Mouse (Mus musculus) liver, postnatal 0 days (tissue): ENCODE measurements around the gene D430041D05Rik. TPM values are rescaled to one million over a fixed set of nuclear protein-coding genes. Genes with fewer than 3 reads are reported as not detected.
A peak's percentile ranks its signal among the peaks of the same experiment; 100 is the strongest.
"Not testable (repeated sequence)": the region's sequence is repeated elsewhere in the genome, so short reads cannot be mapped to it uniquely, and the experiment has no call there.

ENCODE experiments used
- ATAC-seq: fragments of 200-750 bp; cut with Nextera tagmentation; 2 replicates; pipeline ENCODE4 v1.8.0; 2017; ENCODE audit warnings: mild to moderate bottlenecking, moderate library complexity
- DNase-seq: peaks from one replicate; pipeline ENCODE4 v3.0.0-alpha.2; 2016
- H3K27ac ChIP-seq: fragments of 300-500 bp; sonication (generic); 2 replicates; pipeline ENCODE4 v1.5.1; 2014; ENCODE audit warnings: antibody characterized with exemption, moderate library complexity, mild to moderate bottlenecking, low read depth
- H3K27me3 ChIP-seq: fragments of 300-500 bp; sonication (generic); 2 replicates; pipeline ENCODE4 v1.6.1; 2014; ENCODE audit warnings: low read length, control low read depth, mixed read lengths; ENCODE audit not compliant: insufficient read depth
- H3K36me3 ChIP-seq: fragments of 300-500 bp; sonication (generic); replicated peaks from 2 replicates; pipeline ENCODE4 v1.6.1; 2014; ENCODE audit warnings: mild to moderate bottlenecking, control low read depth, low read length, moderate library complexity, mixed read lengths; ENCODE audit not compliant: insufficient read depth
- H3K4me1 ChIP-seq: fragments of 300-500 bp; sonication (generic); 2 replicates; pipeline ENCODE4 v1.6.1; 2014; ENCODE audit warnings: antibody characterized with exemption, mild to moderate bottlenecking, control low read depth; ENCODE audit not compliant: insufficient read depth
- H3K4me2 ChIP-seq: fragments of 300-500 bp; sonication (generic); 2 replicates; pipeline ENCODE4 v1.6.1; 2014; ENCODE audit warnings: low read depth, mild to moderate bottlenecking, low read length, moderate library complexity, mixed read lengths
- H3K4me3 ChIP-seq: fragments of 300-500 bp; sonication (generic); 2 replicates; pipeline ENCODE4 v1.5.1; 2014; ENCODE audit warnings: low read depth, low read length
- H3K9ac ChIP-seq: fragments of 300-500 bp; sonication (generic); replicated peaks from 2 replicates; pipeline ENCODE4 v1.6.1; 2014; ENCODE audit warnings: mild to moderate bottlenecking, moderate library complexity
- H3K9me3 ChIP-seq: fragments of 300-500 bp; sonication (generic); 2 replicates; pipeline ENCODE4 v1.6.1; 2016; ENCODE audit warnings: mild to moderate bottlenecking, control low read depth, low read length, mixed read lengths
- CTCF ChIP-seq: sonication (generic); IDR thresholded peaks from 2 replicates; pipeline ENCODE4 v1.5.1; 2016; ENCODE audit warnings: antibody characterized with exemption, low read depth
- EP300 ChIP-seq: IDR thresholded peaks from 2 replicates; pipeline ENCODE4 v1.6.1; 2016; ENCODE audit warnings: antibody characterized with exemption, low read depth, mild to moderate bottlenecking
- WGBS: fragments of 180-500 bp; shearing (Covaris S2); extraction: QIAGEN DNeasy Blood & Tissue Kit; methylation state at CpG from one replicate; pipeline ENCODE4 v1.1.7; 2014; ENCODE audit not compliant: insufficient replicate concordance; 5-methylcytosine and 5-hydroxymethylcytosine counted together
- polyA plus RNA-seq: library from polyadenylated mRNA; unstranded; fragments of >200 nt; fragmentation: Nextera tagmentation; extraction: Ambion mirVana; gene quantifications from 2 replicates; pipeline ENCODE4 v1.2.1, GENCODE M21; 2015

D430041D05Rik gene
- polyA plus RNA-seq, 1 experiment from 2014 or later, result 0.05 TPM

GRCm38 (mm10) chr2:104121681-104122504 is 288.9 kb downstream of the D430041D05Rik start:
- peak overlapping the region; percentile 97 for H3K27ac ChIP-seq
- ATAC-seq (peak; percentile 69), DNase-seq (peak; percentile 48)
- peak overlapping the region; percentile 99 for H3K4me2 ChIP-seq
- 48% methylated on average over 8 of the region's 8 CpGs for WGBS
- TF ChIP-seq EP300 (peak; percentile 100), CTCF (no peak)
- peak overlapping the region; percentile 93 for H3K4me3 ChIP-seq
- H3K27me3 ChIP-seq, result 0 out of 2 replicates have a peak, but pooled peaks cover 3% of the 10 kb centered on the region
- H3K9ac ChIP-seq, result peak overlapping the region; percentile 98
- no peaks in the 10 kb centered on the region for H3K9me3 ChIP-seq
- peaks cover 25% of the 10 kb centered on the region for H3K4me1 ChIP-seq
- H3K36me3 ChIP-seq, result peaks cover 4% of the 10 kb centered on the region; the same call in 1 of the 2 replicates

DNA sequence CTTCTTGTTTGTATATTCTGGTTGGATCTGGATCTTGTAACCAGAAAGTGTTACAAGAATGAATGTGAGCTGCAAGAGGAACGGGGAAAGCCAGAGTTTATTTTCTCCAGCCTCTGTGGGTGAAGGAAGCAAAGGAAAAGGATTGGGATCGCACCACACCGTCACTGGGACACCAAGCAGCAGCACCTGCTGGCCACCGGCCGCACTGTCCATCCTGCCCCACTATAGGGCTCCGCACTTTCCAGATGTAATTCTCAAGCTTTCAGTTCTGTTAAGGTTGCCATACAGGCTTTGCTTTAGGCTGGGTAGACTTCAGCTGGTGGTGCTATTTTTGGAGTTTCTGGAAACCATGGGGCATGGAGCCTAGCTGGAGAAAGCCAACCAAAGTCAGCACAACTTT is 290.5 kb downstream of the D430041D05Rik start:
- ATAC-seq, result no peak
- Histone ChIP-seq H3K27me3 (no peaks in the 10 kb centered on the region), H3K36me3 (peaks cover 4% of the 10 kb centered on the region; the same call in 1 of the 2 replicates), H3K9ac (no peak overlapping the region), H3K9me3 (no peaks in the 10 kb centered on the region), H3K4me1 (peaks cover 25% of the 10 kb centered on the region), H3K27ac (peak overlapping the region; percentile 97; the same call in 1 of the 2 replicates), H3K4me3 (no peak overlapping the region), H3K4me2 (no peak overlapping the region)
- TF ChIP-seq EP300 (no peak), CTCF (peak; percentile 45)
- 72% methylated on average over 6 of the region's 6 CpGs for WGBS
- peak; percentile 32 for DNase-seq

DNA sequence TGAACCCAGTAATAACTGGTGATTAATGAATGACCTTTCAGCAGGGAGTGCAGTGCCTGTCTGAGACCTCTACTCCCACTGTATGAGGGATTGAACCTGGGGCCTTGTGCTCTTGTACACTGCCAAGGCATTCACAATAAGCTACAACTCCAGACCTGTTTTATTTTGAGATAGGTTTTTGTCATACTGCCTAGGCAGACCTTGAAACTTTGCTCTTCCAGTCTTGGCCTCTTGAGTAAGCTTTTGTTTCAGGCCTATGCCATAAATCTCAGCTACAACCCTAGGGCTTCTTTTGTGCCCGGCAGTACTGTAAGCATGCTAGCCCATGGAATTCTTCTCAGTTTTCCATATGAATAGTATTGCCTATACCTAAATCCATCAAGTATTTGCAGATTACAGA is 291.7 kb downstream of the D430041D05Rik start:
- Histone ChIP-seq H3K4me3 (no peak overlapping the region), H3K36me3 (peaks cover 4% of the 10 kb centered on the region; the same call in 1 of the 2 replicates), H3K4me1 (peaks cover 25% of the 10 kb centered on the region), H3K27me3 (no peaks in the 10 kb centered on the region), H3K9ac (no peak overlapping the region), H3K9me3 (no peaks in the 10 kb centered on the region), H3K4me2 (no peak overlapping the region), H3K27ac (no peak overlapping the region; the same call in 1 of the 2 replicates)
- no peak for ATAC-seq
- WGBS, result 83% methylated on average over 1 of the region's 1 CpGs
- TF ChIP-seq EP300, result no peak
- TF ChIP-seq CTCF, result no peak
- no peak for DNase-seq

- peak; percentile 57; the same call in 1 of the 2 replicates for TF ChIP-seq EP300
- not testable (repeated sequence) for H3K9me3 ChIP-seq, H3K27ac ChIP-seq, DNase-seq, H3K27me3 ChIP-seq, H3K9ac ChIP-seq, H3K4me2 ChIP-seq, H3K36me3 ChIP-seq, H3K4me3 ChIP-seq
- ATAC-seq, result peak; percentile 8; the same call in 1 of the 2 replicates
- H3K4me1 ChIP-seq, result peaks cover 18% of the 10 kb centered on the region
Measured at GRCm38 (mm10) chr2:104117173-104117572, 293.6 kb downstream of the D430041D05Rik start.

GRCm38 (mm10) chr2:104114898-104115297 is 295.9 kb downstream of the D430041D05Rik start:
- Histone ChIP-seq H3K4me1 (peaks cover 6% of the 10 kb centered on the region), H3K36me3 (peaks cover 4% of the 10 kb centered on the region), H3K4me2 (no peak overlapping the region), H3K27me3 (no peaks in the 10 kb centered on the region), H3K27ac (no peak overlapping the region), H3K9ac (no peak overlapping the region), H3K9me3 (no peaks in the 10 kb centered on the region), H3K4me3 (no peak overlapping the region)
- WGBS, result 71% methylated on average over 3 of the region's 3 CpGs
- DNase-seq (no peak), ATAC-seq (no peak)
- TF ChIP-seq EP300, result no peak
- no peak for TF ChIP-seq CTCF

DNA sequence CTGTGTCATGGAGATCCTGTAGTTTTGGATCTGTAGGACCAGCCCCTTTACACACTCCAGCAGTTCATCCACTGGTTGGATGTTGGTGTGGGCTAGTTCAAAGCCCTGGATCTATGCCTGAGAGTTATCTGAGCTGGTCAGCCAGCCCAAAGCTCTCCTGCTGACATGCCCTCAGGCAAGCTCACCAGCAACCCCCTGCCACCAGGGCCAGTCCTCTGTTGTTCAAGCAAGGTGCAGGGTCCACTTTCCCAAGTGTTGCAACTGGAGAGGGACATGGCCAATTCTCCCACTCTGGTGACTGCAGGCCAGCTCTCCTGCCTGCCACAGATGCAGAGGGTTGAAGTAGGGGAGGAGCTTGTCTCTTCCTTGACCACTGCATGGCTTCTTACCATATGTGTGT is 297.2 kb downstream of the D430041D05Rik start:
- ATAC-seq (peak; percentile 91), DNase-seq (peak; percentile 52)
- not testable (repeated sequence) for H3K36me3 ChIP-seq, H3K9me3 ChIP-seq, H3K9ac ChIP-seq, H3K4me3 ChIP-seq, H3K27me3 ChIP-seq, H3K4me2 ChIP-seq
- Histone ChIP-seq H3K4me1 (peaks cover 11% of the 10 kb centered on the region; the same call in 1 of the 2 replicates), H3K27ac (peak overlapping the region; percentile 50)

GRCm38 (mm10) chr2:104111170-104111797 is 299.5 kb downstream of the D430041D05Rik start:
- H3K9ac ChIP-seq, H3K4me2 ChIP-seq, H3K27me3 ChIP-seq, H3K9me3 ChIP-seq, H3K27ac ChIP-seq, H3K36me3 ChIP-seq, DNase-seq, H3K4me3 ChIP-seq: not testable (repeated sequence)
- WGBS, result no CpG with 5 or more reads among the region's 1 CpGs
- H3K4me1 ChIP-seq, result peaks cover 13% of the 10 kb centered on the region; the same call in 1 of the 2 replicates
- peak; percentile 40 for ATAC-seq
